In the genomic region with DNA sequence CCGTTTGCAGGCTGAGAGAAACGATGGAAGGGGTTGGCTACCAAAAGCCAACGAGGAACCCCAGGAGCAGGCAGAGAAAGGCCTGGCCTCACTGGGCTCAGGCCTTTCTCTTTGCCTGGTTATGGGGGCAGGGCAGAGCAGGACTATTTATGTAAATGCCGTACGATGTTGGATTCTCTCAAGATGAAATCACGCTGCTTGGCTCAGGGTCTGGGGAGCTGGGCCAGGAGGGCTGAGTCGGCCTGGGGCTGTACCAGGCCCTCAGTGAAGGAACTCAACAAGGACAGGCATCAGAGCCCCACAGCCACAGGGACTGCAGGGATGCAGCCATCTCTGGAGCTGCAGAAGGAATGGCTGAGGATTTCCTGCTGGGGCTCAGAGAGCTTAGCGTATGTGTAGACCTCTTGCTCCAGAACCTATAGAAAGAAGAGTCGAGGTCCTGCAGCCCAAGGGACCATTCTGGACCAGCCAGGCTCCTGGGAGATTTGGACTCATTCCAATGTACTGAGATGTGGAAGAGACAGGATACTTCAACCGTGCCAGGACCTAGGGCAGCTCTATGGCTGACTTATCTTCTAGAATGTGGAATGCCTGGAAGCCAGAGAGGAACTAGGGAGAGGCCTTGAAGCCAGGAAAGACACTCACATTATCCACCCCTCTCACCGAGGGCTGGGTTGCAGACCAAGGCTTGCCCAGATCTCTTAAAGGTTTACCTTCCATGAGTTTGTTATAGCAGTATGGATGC, we compare ENCODE assay signal across 11 mouse cellular contexts. TPM values are rescaled to one million over a fixed set of nuclear protein-coding genes. Genes with fewer than 3 reads are reported as not detected.
A peak's percentile ranks its signal among the peaks of the same experiment; 100 is the strongest.
DNase-seq lines count a peak whose midpoint lies in the region; ATAC-seq and TF ChIP-seq lines count a peak whose summit lies in the region.
"Had no signal": no experiment of that assay in that cellular context is flagged by ENCODE, and none has a peak within 500 bp of the region (broad histone marks: within the 10 kb centered on the region; RNA-seq: fewer than 3 reads in every experiment).

No protein-coding gene starts in this region.

- H3K4me2 ChIP-seq in heart, embryonic 11.5 days: no peak overlapping the region
- H3K4me2 ChIP-seq in lung, postnatal 0 days (replicated peaks; ENCODE audit: low read depth, low read length): no peak overlapping the region

- H3K27ac ChIP-seq in heart, embryonic 11.5 days (ENCODE audit: low read depth, low read length): 0 out of 2 replicates have a peak overlapping the region, but pooled peaks have one; percentile 35
- no peak overlapping the region for H3K27ac ChIP-seq in lung, postnatal 0 days (ENCODE audit: low read length)

- TF ChIP-seq EP300 in lung, postnatal 0 days (IDR thresholded peaks at IDR 0.05): no peak

- H3K4me1 ChIP-seq in heart, embryonic 11.5 days (ENCODE audit: control insufficient read depth, insufficient read depth, low read length): peaks cover 8% of the 10 kb centered on the region
- no peaks in the 10 kb centered on the region for H3K4me1 ChIP-seq in lung, postnatal 0 days (ENCODE audit: insufficient read depth, low read depth, low read length)

- DNase-seq in NIH3T3 (ENCODE audit: low read depth): peak; percentile 97
- peak; percentile 47 for DNase-seq in adrenal gland, postnatal 14 days
- DNase-seq in lung, postnatal 0 days (ENCODE audit: low spot score): peak; percentile 45
- no peak for DNase-seq in thymus, postnatal 0 days (ENCODE audit: low spot score)
- DNase-seq in kidney, adult 18-20 months: no peak
- no peak for DNase-seq in frontal cortex, postnatal 25 days (ENCODE audit: low spot score in 2 of 2)

- no peaks in the 10 kb centered on the region for H3K9me3 ChIP-seq in heart, embryonic 11.5 days (replicated peaks; ENCODE audit: control insufficient read depth, low read length)
- no peaks in the 10 kb centered on the region; the same call in 1 of the 2 replicates for H3K9me3 ChIP-seq in lung, postnatal 0 days (ENCODE audit: low read length)

- no peak for ATAC-seq in heart, embryonic 11.5 days (replicated peaks; ENCODE audit: insufficient number of reproducible peaks, low FRiP score, low TSS enrichment)
- ATAC-seq in lung, postnatal 0 days: peak; percentile 78
- no peak for ATAC-seq in megakaryocyte progenitor cell, adult 5-6 weeks (replicated peaks; ENCODE audit: poor library complexity)
- ATAC-seq: hindbrain, embryonic 16.5 days had no signal

- H3K9ac ChIP-seq in heart, embryonic 11.5 days (ENCODE audit: low read depth, low read length): no peak overlapping the region
- H3K9ac ChIP-seq in lung, postnatal 0 days (replicated peaks; ENCODE audit: low read depth): no peak overlapping the region

- H3K36me3 ChIP-seq in heart, embryonic 11.5 days (ENCODE audit: control insufficient read depth, insufficient read depth, low read length): no peaks in the 10 kb centered on the region
- no peaks in the 10 kb centered on the region for H3K36me3 ChIP-seq in lung, postnatal 0 days (ENCODE audit: insufficient read depth, low read length)

- 64% methylated on average over 11 of the region's 11 CpGs for WGBS in heart, embryonic 11.5 days (ENCODE audit: insufficient replicate concordance)
- WGBS in lung, postnatal 0 days: 57% methylated on average over 11 of the region's 11 CpGs

- H3K4me3 ChIP-seq in heart, embryonic 11.5 days (ENCODE audit: low read depth, low read length): no peak overlapping the region
- H3K4me3 ChIP-seq in lung, postnatal 0 days (ENCODE audit: low read depth, low read length): no peak overlapping the region

- no peaks in the 10 kb centered on the region for H3K27me3 ChIP-seq in heart, embryonic 11.5 days (ENCODE audit: control insufficient read depth, insufficient read depth, low read length)
- no peaks in the 10 kb centered on the region for H3K27me3 ChIP-seq in lung, postnatal 0 days (replicated peaks; ENCODE audit: insufficient read depth, low read length)

- no peak for TF ChIP-seq CTCF in lung, postnatal 0 days (IDR thresholded peaks at IDR 0.05)

RNA-seq across cellular contexts. Expression of a gene that starts 29.1 kb away (rescaled TPM):
- not detected in 2 replicates for total RNA-seq in adrenal gland, postnatal 14 days (2021)
- not detected in 2 replicates for polyA plus RNA-seq in heart, embryonic 11.5 days (2014; fragmentation: Nextera tagmentation; extraction: Ambion mirVana)
- not detected in 2 replicates for polyA plus RNA-seq in lung, postnatal 0 days (2015; fragmentation: Nextera tagmentation; extraction: Ambion mirVana)
- not detected in 2 replicates for polyA plus RNA-seq in thymus, postnatal 0 days (2015; fragmentation: Nextera tagmentation; extraction: Ambion mirVana)
- total RNA-seq in megakaryocyte progenitor cell, adult 5-6 weeks (2015): not detected in 2 replicates
- not detected in 2 replicates for total RNA-seq in megakaryocyte progenitor cell, adult 5-6 weeks (2017)
- total RNA-seq: liver, adult 2 months had no signal
- polyA plus RNA-seq: hindbrain, embryonic 16.5 days; liver, adult 2 months; neural tube, embryonic 11.5 days had no signal

RNA-seq across cellular contexts. Expression of a gene that starts 39.6 kb away (rescaled TPM):
- total RNA-seq in adrenal gland, postnatal 14 days (2021): 0.98 and 1.1 TPM in 2 replicates
- 1.3 and 1.6 TPM in 2 replicates for polyA plus RNA-seq in heart, embryonic 11.5 days (2014; fragmentation: Nextera tagmentation; extraction: Ambion mirVana)
- polyA plus RNA-seq in lung, postnatal 0 days (2015; fragmentation: Nextera tagmentation; extraction: Ambion mirVana): 9.7 and 10.5 TPM in 2 replicates
- 1.2 TPM in 2 replicates for polyA plus RNA-seq in thymus, postnatal 0 days (2015; fragmentation: Nextera tagmentation; extraction: Ambion mirVana)
- total RNA-seq in megakaryocyte progenitor cell, adult 5-6 weeks (2015): not detected in 2 replicates
- not detected in 2 replicates for total RNA-seq in megakaryocyte progenitor cell, adult 5-6 weeks (2017)

RNA-seq across cellular contexts. Expression of a gene that starts 55.8 kb away (rescaled TPM):
- not detected in 2 replicates for total RNA-seq in adrenal gland, postnatal 14 days (2021)
- polyA plus RNA-seq in heart, embryonic 11.5 days (2014; fragmentation: Nextera tagmentation; extraction: Ambion mirVana): not detected in 2 replicates
- polyA plus RNA-seq in lung, postnatal 0 days (2015; fragmentation: Nextera tagmentation; extraction: Ambion mirVana): 12.6 and 18.9 TPM in 2 replicates
- polyA plus RNA-seq in thymus, postnatal 0 days (2015; fragmentation: Nextera tagmentation; extraction: Ambion mirVana): 0.13 and 0.20 TPM in 2 replicates
- total RNA-seq in megakaryocyte progenitor cell, adult 5-6 weeks (2015): not detected in 2 replicates
- total RNA-seq in megakaryocyte progenitor cell, adult 5-6 weeks (2017): not detected in 2 replicates
- total RNA-seq: liver, adult 2 months had no signal
- polyA plus RNA-seq: liver, adult 2 months had no signal

Comparison
In these comparisons a context has a peak if more than half of its experiments do, and no peak if none do; other contexts are left out.
1. DNase-seq: peak in NIH3T3 (single experiment), adrenal gland, postnatal 14 days (single experiment) and lung, postnatal 0 days (single experiment); none in thymus, postnatal 0 days (single experiment), kidney, adult 18-20 months (single experiment) and frontal cortex, postnatal 25 days (0 of 2).
2. RNA of a gene that starts 55.8 kb away (polyA plus RNA-seq): 12.6 to 18.9 TPM in lung, postnatal 0 days; 0.13 to 0.20 TPM in thymus, postnatal 0 days and not detected in heart, embryonic 11.5 days; every median in the first group is over 10 times any median in the second.